Mouse (Mus musculus): ENCODE results near the gene Rab11fip4. TPM values are rescaled to one million over a fixed set of nuclear protein-coding genes. Genes with fewer than 3 reads are reported as not detected.

Gene Rab11fip4
- total RNA-seq, 2 experiments from 2014 or later, result 1.5 to 2.9 TPM

GRCm38 (mm10) chr11:79725005-79725404, 134.0 kb downstream of the Rab11fip4 start:
- no peak for ATAC-seq (replicated peaks; ENCODE audit: low FRiP score, poor library complexity, severe bottlenecking)

- no peak for ATAC-seq (replicated peaks; ENCODE audit: low FRiP score, poor library complexity, severe bottlenecking)
Observed at GRCm38 (mm10) chr11:79729231-79730047, 138.4 kb downstream of the Rab11fip4 start.

GRCm38 (mm10) chr11:79730462-79730861, 139.4 kb downstream of the Rab11fip4 start:
- ATAC-seq (replicated peaks; ENCODE audit: low FRiP score, poor library complexity, severe bottlenecking), result no peak

GRCm38 (mm10) chr11:79731476-79731875, 140.5 kb downstream of the Rab11fip4 start:
- ATAC-seq (replicated peaks; ENCODE audit: low FRiP score, poor library complexity, severe bottlenecking), result no peak

- ATAC-seq (replicated peaks; ENCODE audit: low FRiP score, poor library complexity, severe bottlenecking), result no peak
Observed at GRCm38 (mm10) chr11:79733013-79733412, 142.0 kb downstream of the Rab11fip4 start.

- no peak for ATAC-seq (replicated peaks; ENCODE audit: low FRiP score, poor library complexity, severe bottlenecking)
Observed at GRCm38 (mm10) chr11:79736232-79737006, 145.4 kb downstream of the Rab11fip4 start.

- no peak for ATAC-seq (replicated peaks; ENCODE audit: low FRiP score, poor library complexity, severe bottlenecking)
Observed at GRCm38 (mm10) chr11:79737126-79737697, 146.2 kb downstream of the Rab11fip4 start.

- no peak for ATAC-seq (replicated peaks; ENCODE audit: low FRiP score, poor library complexity, severe bottlenecking)
Observed at GRCm38 (mm10) chr11:79737865-79738502, 147.0 kb downstream of the Rab11fip4 start.

- no peak; the same call in 1 of the 2 replicates for ATAC-seq (replicated peaks; ENCODE audit: low FRiP score, poor library complexity, severe bottlenecking)
Observed at GRCm38 (mm10) chr11:79738725-79739558, 147.9 kb downstream of the Rab11fip4 start.

- no peak for ATAC-seq (replicated peaks; ENCODE audit: low FRiP score, poor library complexity, severe bottlenecking)
Observed at GRCm38 (mm10) chr11:79740740-79741512, 149.9 kb downstream of the Rab11fip4 start.

GRCm38 (mm10) chr11:79746552-79747102, 155.6 kb downstream of the Rab11fip4 start:
- ATAC-seq (replicated peaks; ENCODE audit: low FRiP score, poor library complexity, severe bottlenecking), result no peak

Other genes starting within 250 kb of the Rab11fip4 start
- gene Omg, start 87.1 kb upstream of the Rab11fip4 start, total RNA-seq (2015; ENCODE audit: low replicate concordance), result not detected in 2 replicates
- gene Omg, start 87.1 kb upstream of the Rab11fip4 start, total RNA-seq (2017; ENCODE audit: low replicate concordance), result not detected in 2 replicates
- 87.4 and 139 TPM in 2 replicates for gene Evi2b, start 67.5 kb upstream of the Rab11fip4 start, total RNA-seq (2015; ENCODE audit: low replicate concordance)
- 22.6 and 43.6 TPM in 2 replicates for gene Evi2b, start 67.5 kb upstream of the Rab11fip4 start, total RNA-seq (2017; ENCODE audit: low replicate concordance)
- 27.2 and 37.9 TPM in 2 replicates for gene Evi2, start 60.6 kb upstream of the Rab11fip4 start, total RNA-seq (2015; ENCODE audit: low replicate concordance)
- 2.9 and 4.3 TPM in 2 replicates for gene Evi2, start 60.6 kb upstream of the Rab11fip4 start, total RNA-seq (2017; ENCODE audit: low replicate concordance)
- 25.9 and 29.2 TPM in 2 replicates for gene Evi2a, start 60.6 kb upstream of the Rab11fip4 start, total RNA-seq (2015; ENCODE audit: low replicate concordance)
- gene Evi2a, start 60.6 kb upstream of the Rab11fip4 start, total RNA-seq (2017; ENCODE audit: low replicate concordance), result 17.4 and 19.7 TPM in 2 replicates

Data from erythroblast, adult 5-6 weeks (primary cell).